Mouse (Mus musculus): ENCODE data around the gene Cbx6. TPM values are rescaled to one million over a fixed set of nuclear protein-coding genes. Genes with fewer than 3 reads are reported as not detected.

Cbx6 gene
- polyA plus RNA-seq (2017; shearing (Covaris generic)): 10 to 100 TPM; 29.2 to 47.0 TPM

DNA sequence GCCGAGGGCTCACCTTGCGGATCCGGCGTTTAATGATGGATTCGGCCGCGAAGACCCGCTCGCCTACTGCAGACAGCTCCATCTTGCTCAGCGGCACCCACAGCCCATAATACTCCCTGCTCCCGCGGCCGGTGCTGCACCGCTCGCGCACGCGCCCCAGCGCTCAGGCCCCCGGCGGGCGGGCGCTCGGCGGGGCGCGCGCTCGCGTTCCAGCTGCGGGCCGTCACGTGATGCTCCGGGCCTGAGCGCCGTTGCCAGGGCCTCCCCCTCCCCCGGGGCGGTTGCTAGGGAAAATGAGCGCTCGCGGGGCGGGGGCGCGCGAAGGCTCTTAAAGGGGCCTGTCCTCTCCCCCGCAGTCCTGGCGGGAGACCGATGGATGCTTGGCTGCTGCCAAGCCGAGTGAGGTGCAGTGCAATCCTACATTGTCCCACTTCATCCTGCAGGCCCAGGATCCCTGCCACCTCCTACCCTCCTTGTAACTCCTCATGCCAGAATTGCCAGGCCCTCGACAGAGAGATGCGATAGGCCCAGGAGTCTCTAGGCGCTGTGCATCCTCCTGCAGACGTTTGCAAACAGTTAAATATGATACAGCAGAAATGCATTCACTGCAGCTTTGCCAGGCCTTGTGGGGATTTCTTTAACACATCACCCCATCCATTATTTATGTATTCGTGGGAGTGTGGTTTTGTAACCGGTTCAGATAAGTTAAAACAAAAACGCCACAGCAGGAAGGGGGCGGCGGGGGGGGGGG lies at the start of gene Cbx6, which contains the start of gene Npcd:
Gene Cbx6, minus strand, starts transcription at position 559 of the 751 bp plus-strand sequence.
Gene Npcd, minus strand, starts transcription at position 108 of the 751 bp plus-strand sequence.

DNA sequence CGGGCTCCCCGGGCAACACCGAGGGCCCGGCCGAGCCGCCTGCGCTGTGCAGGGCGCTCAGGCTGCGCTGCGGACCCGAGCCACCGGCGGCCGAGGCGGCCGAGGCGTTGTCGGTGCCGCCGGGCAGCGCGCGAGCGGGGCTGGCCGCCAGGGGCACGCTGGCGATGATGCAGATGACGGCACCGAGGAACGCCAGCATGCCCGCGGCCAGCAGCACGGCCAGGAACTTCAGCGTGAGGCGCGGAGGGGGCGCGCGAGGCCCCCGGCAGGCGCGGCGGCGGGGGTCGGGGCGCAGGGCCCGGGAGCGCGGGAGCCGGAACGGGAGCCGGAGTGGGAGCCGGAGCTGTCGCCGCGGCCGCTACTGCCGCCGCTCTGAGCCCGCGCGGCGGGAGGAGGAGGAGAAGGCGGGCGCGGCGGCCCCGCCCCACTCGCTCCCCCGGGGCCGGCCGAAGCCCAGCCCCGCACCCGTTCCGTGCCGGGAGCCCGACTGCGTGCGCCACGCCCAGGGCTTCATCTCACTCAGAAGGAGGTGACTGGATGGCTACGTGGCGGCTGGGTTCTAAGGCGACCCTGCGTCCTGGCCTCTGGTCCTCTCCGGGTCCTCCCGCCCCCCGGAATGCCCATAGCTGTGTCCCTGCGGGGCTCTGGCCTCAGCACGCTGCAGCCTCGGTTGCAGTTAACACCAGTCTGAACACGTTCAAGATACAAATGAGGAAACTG lies 30.0 kb downstream of the Cbx6 start, which contains the start of gene Nptxr:
Gene Nptxr, minus strand, starts transcription at position 415 of the 720 bp plus-strand sequence.

DNA sequence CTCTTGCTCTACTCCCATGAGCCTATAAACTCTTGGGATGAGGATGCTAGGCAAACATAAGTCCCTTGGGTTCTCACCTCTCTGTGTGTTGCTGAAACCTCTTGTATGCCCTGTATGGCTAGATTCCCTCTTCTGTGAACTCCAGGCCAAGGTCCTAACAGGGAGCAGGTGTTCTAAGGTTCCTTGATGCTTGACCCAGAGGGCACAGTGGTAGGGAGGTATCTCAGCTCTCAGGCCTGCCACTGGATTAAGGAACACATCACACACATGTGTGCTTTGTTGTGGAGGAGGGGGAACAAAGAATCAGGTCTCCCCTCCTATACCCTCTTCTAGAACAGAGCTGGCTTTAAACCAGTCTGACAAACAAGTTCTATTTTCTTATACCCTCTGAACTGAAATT lies 56.7 kb downstream of the Cbx6 start, which contains the start of gene Dnal4:
Gene Dnal4, minus strand, starts transcription at position 101 of the 400 bp plus-strand sequence.

Other genes starting within 250 kb of the Cbx6 start
- under 1 TPM in 1 of 2 experiments, not detected in 1; 0.29 TPM for gene Dmc1, start 229.6 kb downstream of the Cbx6 start, polyA plus RNA-seq (2017; shearing (Covaris generic))
- 1 to 10 TPM in 1 of 2 experiments, under 1 TPM in 1; 0.48 to 3.5 TPM for gene Fam227a, start 175.7 kb downstream of the Cbx6 start, polyA plus RNA-seq (2017; shearing (Covaris generic))
- gene Cby1, start 175.5 kb downstream of the Cbx6 start, polyA plus RNA-seq (2017; shearing (Covaris generic)): 10 to 100 TPM; 15.7 to 20.6 TPM
- 100 to 1,000 TPM; 195 to 206 TPM for gene Tomm22, start 163.8 kb downstream of the Cbx6 start, polyA plus RNA-seq (2017; shearing (Covaris generic))
- gene Josd1, start 146.8 kb downstream of the Cbx6 start, polyA plus RNA-seq (2017; shearing (Covaris generic)): 10 to 100 TPM; 27.7 to 29.4 TPM
- 100 to 1,000 TPM; 101 to 125 TPM for gene Gtpbp1, start 143.8 kb downstream of the Cbx6 start, polyA plus RNA-seq (2017; shearing (Covaris generic))
- 10 to 100 TPM; 30.0 to 67.5 TPM for gene Sun2, start 92.2 kb downstream of the Cbx6 start, polyA plus RNA-seq (2017; shearing (Covaris generic))
- gene Dnal4, start 56.8 kb downstream of the Cbx6 start, polyA plus RNA-seq (2017; shearing (Covaris generic)): 10 to 100 TPM; 10.8 to 15.2 TPM
- under 1 TPM; 0.25 to 0.77 TPM for gene Nptxr, start 29.9 kb downstream of the Cbx6 start, polyA plus RNA-seq (2017; shearing (Covaris generic))
- gene Npcd, start 451 bp downstream of the Cbx6 start, polyA plus RNA-seq (2017; shearing (Covaris generic)): not detected
- gene Apobec3, start 57.0 kb upstream of the Cbx6 start, polyA plus RNA-seq (2017; shearing (Covaris generic)): 100 to 1,000 TPM; 351 to 448 TPM
- 100 to 1,000 TPM; 154 to 175 TPM for gene Cbx7, start 136.4 kb upstream of the Cbx6 start, polyA plus RNA-seq (2017; shearing (Covaris generic))
- 1 to 10 TPM in 1 of 2 experiments, under 1 TPM in 1; 0.78 to 1.7 TPM for gene Pdgfb, start 180.3 kb upstream of the Cbx6 start, polyA plus RNA-seq (2017; shearing (Covaris generic))